Mouse (Mus musculus) B cell, adult 2 months (primary cell): ENCODE results near the gene Lck.

ENCODE experiments used
- DNase-seq, 2 experiments: peaks; one replicate each; pipeline ENCODE4 v3.0.0; 2022

The Lck gene

GRCm38 (mm10) chr4:129584884-129585608, 11.6 kb upstream of the Lck start:
- peak; percentile 93 to 94 for DNase-seq

- peak; percentile 44 to 45 for DNase-seq
These were observed 10.9 kb upstream of the Lck start for GRCm38 (mm10) chr4:129584370-129584769.

DNA sequence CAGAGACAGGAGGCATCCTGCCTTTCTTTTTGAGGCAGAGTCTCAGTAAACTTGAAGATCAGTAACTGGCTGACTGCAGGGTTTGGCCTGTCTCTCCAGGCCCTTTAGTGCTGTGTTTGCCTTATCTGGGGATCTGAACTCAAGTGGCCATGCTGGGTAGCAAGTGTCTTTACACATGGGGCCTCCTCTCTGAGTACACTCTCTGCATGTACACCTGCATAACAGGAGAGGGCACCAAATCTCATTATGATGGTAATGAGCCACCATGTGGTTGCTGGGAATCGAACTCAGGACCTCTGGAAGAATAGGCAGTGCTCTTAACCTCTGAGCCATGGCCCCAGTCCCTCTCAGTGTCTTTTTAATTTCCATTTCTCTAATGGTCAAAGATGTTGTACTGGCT, 8.8 kb upstream of the Lck start:
- DNase-seq = no peak

DNA sequence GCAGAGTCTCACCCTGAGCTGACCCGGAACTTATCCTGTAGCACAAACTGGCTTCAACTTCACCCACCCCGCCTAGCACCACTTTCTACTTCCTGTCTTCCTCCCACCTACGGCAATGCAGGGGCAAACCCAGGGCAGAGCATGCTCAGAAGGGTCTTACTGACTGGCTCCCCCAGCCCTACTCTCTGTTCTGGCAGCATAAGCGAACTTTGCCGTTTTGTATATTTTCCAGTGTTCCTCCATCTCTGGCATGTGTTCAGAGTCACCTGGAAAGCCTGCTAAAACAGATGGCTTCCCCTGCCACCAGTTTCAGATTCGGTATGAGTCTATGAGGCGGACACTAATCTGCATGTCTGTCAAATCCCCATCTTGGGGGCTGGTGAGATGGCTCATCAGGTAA, 6.9 kb upstream of the Lck start:
- peak; percentile 70 to 74 for DNase-seq

GRCm38 (mm10) chr4:129578466-129578865, 5.0 kb upstream of the Lck start, which contains the start of gene Fam167b:
Gene Fam167b (minus strand): TSS chr4:129578549.
- DNase-seq = no peak

DNA sequence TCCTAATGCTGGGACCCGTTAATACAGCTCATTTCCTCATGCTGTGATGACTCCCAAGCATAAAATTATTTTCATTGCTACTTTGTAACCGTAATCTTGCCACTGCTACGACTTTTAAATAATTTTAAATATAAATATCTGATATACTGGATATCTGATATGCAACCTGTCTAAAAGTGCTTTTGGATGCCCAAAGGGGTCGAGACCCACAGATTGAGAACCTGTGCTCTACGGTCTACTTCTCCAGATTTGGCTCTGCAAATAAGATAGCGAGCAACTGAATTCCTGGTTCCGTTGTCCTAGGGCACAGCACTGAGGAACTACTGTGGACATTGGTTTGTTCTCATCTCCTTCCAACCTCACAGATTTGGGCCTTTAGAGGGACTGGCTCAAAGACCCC, 4.2 kb upstream of the Lck start:
- no peak for DNase-seq

DNA sequence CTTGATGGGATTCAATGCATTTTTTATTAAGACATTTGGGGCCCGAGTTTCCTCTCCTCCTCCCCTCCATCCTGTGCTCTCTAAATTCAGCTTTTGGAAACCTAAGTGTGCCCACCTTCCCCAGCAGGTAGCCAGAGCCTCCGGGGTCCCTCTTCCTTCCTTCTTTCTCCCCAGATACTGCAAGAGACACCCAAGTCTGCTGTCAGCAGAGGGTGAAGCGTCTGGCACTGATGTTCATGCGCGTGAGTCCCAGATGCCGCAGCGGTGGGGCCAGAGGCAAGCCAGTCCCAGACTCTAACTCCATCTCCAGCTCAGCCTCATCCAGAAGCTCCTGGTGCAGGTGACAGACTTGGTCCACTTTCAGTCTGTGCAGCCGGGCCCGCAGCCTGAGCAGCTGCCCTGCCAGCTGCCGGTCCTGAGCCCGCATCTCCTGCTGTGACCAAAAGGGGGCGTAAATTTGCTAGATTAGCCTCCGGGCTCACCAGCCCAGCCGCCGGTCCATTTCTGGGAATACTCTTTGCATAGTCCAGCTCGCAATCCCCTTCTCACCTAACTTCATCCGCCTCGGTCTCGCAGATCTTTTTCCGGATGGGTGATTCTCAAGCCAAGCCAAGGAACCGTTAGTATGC, 3.5 kb upstream of the Lck start:
- peak; percentile 79 to 80 for DNase-seq

DNA sequence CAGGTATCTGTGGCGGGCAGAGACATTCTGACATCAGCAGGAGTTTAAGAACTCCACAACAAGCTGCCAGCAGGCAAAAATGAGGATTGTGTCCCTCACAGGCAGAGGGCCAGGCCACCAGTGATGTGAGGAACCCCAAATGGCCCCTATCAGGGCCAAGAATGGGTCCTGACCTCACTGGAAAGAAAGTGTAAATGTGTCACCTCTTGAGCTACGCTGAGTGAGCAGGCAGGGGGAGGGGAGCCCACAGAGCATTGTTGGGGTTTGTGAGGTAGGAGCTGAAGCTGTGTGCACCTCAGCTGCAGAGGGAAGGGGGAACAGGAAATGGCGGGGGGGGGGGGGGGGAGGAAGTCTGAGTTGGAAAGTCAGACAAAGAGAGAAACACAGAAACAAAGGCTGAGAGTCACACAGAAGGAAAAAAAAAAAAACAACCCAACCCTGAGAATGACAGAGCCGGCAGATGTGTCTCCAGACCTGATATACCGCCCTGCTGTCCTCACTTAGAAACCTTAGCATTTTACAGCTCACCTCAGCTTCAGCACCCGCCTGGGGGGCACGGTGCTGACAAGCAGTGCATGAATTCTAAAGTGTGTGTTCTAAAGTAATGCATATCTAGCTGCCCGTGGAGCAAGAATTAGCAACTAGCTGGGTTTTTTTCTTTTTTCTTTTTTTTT, 1.9 kb upstream of the Lck start:
- DNase-seq = peak; percentile 84 to 89

- no peak for DNase-seq
These were observed 409 bp downstream of the Lck start for GRCm38 (mm10) chr4:129573093-129573370.

DNA sequence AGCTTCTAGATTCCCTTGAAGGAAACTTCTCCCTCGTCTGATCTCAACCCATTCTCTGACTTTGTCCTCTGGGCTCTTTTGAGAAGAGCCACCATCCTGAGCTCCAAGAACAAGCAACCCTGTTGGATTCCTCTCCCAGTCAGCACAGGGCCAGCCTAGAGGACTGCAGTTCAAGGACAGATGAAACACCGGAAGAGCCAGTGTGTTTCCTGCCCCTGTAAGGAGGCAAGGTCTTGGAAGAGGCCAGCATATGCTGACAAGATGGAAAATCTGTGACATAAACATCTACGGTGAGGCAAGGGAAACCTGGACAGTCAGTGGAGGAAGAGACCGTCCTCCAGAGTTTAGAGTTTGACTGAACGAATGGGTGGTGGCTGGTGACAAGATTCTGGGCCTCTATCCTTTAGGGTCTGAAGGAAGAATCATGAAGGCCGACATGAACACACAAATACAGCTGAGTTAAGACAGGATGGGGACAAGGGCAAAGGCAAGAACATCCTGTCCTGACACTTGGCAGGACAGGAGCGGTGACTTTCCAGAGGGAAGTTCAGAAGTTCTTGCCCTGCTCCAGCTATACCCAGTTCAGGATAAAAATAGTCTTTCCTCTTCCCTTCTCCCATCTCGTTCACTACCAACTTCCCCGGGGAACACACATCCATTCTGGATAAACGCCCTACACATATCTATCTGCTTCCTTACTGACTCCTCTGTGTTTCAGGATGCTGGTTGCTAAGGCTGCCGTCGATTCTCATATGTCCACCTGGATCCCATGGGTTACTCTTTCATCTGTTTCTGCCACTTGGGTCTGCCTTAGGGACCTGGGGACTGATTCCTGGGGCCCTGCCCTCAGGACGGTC, 977 bp downstream of the Lck start:
- no peak for DNase-seq

DNA sequence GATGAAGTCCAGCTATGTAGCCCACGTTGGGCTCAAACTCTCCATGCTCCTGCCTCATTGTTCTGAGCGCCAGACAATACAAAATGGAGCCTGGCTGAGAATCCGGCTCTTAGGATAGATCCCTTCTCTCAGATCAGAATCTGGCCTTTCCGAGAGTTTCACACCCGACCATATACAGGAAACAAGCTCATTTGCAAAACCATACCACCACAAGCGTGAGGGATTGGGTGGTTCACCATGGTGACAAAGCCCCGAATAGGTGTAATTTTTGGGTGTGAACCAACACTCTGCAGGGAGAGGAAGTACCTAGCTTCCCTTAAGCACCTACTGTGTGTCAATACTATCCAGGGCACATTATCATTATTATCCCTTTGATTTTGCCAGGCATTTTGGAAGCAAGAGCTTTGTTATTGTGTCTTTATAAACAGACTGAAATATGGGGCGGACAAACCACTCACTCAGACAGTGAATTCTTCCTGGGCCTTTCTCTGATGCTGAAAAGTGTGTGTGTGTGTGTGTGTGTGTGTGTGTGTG, 1.8 kb downstream of the Lck start:
- no peak for DNase-seq

DNA sequence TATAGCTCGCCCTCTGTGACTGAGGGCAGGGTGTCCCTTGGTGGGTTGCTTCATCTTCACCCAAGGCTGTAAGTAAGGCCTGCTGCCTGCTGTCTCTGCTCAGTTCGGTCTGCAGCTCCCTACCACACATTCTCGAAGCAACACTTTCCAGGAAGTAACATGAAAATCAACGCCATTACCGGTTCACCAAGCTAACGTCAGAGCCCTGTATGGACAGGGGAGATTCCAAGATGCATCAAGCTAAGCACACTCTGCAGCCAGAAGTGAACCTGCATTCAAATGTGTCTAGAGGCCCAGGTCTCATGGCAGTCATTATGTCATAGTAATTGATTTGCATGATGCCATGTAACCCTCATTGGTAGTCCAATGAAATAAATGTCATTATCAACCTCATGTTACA, 3.4 kb downstream of the Lck start:
- peak in 1 of 2 experiments; percentile 22 for DNase-seq

DNA sequence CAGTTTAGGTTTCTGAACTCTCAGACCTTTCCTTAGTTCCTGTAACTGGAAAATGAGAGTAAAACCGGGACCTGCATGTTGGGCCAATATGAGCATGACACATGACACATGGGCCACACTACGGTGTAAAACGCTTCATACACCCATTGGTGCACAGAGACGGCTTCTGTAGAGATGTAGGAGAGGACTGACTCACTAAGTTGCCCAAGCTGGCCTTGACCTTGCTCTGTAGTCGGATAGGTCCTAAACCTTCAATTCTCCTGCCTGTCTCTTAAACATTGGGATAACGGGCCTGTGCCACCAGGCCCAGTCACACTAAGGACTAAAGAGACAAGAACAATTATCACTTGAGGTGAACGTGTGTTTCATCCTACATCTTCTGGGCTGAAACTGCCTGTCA, 5.1 kb downstream of the Lck start:
- no peak for DNase-seq

DNA sequence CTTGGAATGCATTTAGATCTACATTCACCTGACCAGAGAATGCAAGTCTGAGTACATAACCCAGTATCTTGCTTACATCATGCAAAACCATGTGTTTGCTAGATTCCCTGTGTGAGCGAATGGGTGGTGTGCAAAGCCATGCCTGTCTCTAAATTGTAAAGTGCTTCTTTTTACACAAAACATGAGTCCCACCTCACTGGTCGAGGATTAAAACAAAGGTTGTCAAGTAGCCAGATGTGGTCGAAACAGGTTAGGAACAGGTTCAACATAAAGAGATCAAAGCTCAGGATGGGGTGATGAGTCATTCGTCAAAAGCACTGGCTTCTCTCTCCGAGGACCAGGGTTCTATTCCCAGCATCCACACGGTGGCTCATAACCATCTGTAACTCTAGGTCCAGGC, 8.3 kb downstream of the Lck start:
- DNase-seq = no peak

DNA sequence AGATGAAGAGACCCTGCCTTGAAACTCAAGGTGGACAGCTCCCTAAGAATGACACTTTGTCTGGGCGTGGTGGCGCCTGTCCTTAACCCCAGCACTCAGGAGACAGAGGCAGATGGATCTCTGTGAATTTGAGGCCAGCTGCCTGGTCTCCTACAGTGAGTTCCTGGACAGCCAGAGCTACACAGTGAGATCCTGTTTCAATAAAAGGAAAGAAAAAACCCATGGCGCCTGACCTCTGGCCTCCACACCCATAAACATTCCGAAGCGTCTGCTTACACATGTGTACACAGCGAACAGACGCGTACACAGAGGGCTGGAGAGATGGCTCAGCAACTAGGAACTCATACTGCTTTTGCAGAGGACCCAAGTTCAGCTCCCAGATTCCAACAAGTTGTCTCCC, 9.7 kb downstream of the Lck start:
- DNase-seq = no peak

DNA sequence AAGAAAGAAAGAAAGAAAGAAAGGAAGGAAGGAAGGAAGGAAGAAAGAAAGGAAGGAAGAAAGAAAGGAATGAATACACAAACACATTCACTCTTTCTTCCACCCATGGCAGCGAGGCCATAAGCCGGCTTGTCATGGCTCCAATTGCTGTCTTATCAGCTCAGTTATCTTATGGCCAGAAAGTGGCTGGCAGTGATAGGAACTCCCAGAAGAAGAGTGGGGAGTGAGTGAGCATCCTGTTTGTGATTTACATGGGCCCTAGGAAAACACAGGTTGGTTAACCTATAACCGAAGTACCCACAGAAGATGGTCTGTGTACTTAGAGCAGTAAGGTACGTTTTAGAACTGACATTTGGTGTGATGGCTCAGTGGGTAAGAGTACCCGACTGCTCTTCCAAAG, 12.3 kb downstream of the Lck start:
- no peak for DNase-seq

DNA sequence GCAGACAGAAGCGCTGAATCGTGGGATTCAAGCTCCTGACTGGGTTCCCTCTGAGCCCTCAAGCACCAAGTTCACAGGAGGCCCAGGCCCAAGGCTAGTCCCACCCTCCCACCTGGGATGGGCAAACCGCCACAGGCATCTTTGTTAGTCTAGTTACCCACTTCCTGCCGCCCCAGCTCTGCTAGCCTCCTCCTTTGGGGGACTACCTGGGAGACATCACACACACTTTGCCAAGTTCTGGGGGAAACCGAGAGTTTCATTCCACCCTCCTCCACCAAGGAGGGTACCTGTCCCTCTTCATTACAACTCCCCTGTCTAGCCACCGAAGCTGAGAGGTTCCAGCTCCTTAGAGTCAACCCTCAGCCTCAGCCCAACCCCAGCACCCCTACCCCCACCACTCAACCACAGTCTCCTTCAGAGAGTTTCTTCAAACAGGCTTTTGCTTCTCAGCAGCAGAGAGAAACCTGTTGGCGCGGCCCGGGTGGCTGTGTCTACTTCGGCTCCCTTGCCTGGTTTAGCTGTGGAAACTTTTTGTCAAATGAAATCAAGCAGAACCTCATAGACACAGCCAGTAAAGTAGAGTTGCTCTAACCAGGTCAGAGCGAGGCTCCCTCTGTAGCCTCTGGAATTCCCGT, 15.0 kb downstream of the Lck start:
- DNase-seq = peak; percentile 44 to 50

GRCm38 (mm10) chr4:129557256-129557808, 16.1 kb downstream of the Lck start:
- DNase-seq = no peak

DNA sequence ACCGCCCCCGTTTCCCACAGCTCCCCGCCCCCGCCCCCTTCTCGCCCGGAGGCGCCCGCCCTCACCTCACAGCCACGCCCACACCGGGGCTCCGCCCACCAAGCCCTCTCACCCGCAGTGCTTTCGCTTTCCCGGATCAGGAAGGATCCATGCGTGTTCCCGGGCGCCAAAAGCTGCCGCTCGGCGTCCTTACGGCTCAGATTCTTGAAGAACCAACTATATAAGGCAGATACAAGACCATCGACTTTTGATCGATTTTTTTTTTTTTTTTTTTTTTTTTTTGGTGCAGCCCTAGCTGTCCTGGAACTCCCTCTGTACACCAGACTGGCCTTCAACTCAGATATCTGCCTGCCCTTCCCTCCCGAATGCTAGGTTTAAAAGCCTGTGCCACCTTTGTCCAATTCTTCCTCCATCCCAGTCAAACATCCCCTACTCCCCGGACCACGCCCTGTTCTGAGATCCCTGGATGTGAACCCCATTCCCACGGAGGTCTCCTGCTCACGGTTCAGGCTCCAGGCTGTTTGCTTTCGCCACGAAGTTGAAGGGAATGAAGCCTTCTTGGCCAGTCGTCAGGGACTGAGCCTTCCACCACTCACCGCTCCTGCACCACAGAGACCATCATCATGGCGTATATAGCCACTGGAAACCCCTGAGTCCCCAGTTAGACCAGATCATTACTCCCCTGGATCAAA, 16.8 kb downstream of the Lck start:
- DNase-seq = peak; percentile 91 to 92

GRCm38 (mm10) chr4:129555862-129556531, 17.4 kb downstream of the Lck start:
- DNase-seq = no peak

- peak; percentile 78 for DNase-seq
These were observed 18.0 kb downstream of the Lck start for GRCm38 (mm10) chr4:129555421-129555861.
